Mouse (Mus musculus): ENCODE data around the gene Cd180.

DNA sequence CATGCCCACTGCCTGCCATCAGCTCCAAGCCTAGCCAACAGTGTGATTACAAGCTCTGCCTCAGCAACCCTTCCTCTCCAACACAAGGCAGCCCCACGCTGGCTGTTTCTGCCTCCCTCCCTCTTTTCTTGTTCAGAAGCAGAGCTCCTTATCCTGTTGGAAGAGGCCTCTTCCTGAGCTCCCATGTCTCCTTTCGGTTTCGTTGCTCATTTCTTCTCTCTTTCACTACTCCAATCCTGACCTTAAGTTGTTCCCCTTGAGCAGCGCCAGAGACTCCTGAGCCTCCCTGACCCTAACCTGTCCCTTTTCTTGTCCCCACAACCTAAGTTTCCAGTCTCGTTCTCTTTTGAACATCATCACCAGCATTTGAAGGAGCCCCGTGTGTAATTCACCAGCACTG, 29.3 kb upstream of the Cd180 start:
- TF ChIP-seq CTCF (IDR thresholded peaks at IDR 0.05; ENCODE audit: low read depth) (no peak), EP300 (IDR thresholded peaks at IDR 0.05; ENCODE audit: low read depth) (no peak)

All from liver, postnatal 0 days (tissue).